Mouse (Mus musculus) left cerebral cortex, adult 18-20 months (tissue): ENCODE measurements around the gene B230307C23Rik. TPM values are rescaled to one million over a fixed set of nuclear protein-coding genes. Genes with fewer than 3 reads are reported as not detected.
"Not testable (repeated sequence)": the region's sequence is repeated elsewhere in the genome, so short reads cannot be mapped to it uniquely, and the experiment has no call there.

Experiments
- DNase-seq, 2 experiments: peaks; one replicate each; pipeline ENCODE4 v3.0.0; 2021 to 2022; ENCODE audit warnings: low spot score in 2 of 2, mixed read lengths in 1 of 2
- total RNA-seq, 2 experiments: library from RNA; stranded (reverse); gene quantifications; 2 replicates each; pipeline ENCODE4 v1.2.3; 2021

The B230307C23Rik gene
- total RNA-seq, 2 experiments from 2014 or later, result 21.4 to 24.2 TPM

DNA sequence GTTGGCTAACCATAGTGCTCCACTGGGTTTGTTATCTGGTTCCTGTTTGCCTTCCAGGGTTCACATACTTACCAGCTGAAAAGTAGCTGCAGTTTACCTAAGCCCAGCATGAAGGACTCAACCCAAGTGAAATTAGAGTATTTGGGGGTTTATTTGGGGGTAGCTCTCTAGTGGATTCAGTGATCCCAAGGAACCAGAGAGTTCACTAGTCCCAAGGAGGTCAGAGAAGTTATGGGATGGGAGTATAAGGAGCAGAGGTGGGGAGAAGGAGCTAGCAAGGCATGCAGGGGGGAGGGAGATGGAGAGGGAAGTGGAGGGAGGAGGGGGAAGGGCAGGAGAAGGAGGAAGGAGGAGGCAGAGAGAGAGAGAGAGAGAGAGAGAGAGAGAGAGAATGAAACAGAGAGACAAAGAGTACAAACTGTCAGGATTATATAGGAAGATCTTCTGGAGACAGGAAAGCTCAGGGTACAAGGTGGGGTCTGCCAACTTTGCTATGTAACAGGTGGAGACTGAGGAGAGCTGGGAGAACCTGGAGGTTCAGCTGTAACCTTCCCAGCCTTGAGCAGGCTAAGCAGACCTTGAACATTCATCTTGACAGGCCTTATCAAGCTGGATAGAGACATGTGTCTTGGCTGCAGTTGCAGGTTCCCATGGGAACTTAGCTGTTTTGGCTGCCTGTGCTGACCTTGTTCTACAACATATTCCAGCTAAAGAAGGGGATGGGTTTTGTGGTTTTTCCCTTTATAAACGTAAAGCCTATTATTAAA lies 1.1 kb upstream of the B230307C23Rik start:
- DNase-seq, result no peak

DNA sequence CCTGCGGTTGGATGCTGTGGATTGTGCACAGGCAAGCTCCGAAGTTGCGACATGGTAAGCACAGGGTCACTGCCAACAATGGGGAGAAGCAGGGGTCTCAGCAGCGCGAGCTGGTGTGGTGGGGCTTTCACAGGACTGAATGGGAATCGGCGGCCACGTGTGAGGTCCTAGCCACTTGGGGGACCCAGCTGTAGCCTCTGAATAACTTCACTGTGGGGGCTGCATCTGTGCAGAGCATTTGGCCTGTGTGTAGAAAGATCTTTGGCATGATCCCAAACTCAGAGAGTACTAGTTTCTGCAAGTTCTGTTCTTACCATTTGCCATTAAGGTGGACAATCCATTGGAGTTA lies 242 bp downstream of the B230307C23Rik start:
- not testable (repeated sequence) for DNase-seq

DNA sequence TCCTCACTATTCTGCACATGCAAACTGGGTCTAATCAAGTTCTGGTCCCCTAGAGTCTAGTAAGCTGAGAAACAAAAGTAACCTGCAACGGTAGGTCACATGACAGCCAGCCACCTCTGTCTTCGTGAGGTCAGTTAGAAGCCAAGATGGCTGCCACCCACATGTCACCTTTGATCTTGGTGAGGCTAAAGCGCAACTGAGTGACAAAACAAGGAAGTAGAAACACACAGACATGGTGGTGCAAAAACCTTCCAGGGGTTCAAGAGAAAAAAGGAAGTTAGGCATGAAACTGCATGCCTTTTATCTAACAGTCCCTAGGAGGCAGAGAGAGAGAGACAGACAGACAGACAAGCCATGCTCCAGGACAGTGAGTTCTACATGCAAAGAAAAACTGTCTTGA lies 25.0 kb downstream of the B230307C23Rik start:
- DNase-seq, result no peak

DNA sequence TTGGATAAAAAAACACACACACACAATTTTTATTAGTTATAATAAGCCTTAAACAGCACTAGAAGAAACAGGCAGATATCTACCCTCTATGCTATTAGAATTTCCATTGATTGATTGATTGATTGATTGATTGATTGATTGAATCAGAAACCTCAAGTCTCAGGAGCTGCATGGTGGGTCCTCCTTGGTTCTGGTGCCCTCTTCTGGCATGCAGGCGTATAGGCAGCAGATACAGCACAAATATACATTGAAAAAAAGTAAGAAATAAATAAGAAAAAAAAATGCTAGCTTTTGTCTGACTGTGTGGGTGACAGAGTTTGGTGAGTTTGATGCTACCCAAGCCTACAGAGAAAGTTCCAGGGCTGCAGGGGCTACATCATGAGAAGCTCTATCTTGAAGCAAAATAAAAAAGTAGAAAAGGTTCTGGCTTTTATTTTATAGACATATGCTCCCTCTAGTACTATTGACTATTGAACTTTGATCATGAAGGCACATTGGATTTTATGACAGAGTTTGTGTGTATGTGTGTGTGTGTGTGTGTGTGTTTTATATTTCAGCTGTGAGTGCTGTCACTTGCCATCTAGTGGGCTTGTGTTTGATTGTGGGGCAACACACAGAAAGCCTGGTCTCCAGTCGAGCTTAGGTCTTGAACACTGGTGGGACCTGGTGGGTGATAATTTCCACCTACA lies 25.7 kb downstream of the B230307C23Rik start:
- DNase-seq, result no peak

DNA sequence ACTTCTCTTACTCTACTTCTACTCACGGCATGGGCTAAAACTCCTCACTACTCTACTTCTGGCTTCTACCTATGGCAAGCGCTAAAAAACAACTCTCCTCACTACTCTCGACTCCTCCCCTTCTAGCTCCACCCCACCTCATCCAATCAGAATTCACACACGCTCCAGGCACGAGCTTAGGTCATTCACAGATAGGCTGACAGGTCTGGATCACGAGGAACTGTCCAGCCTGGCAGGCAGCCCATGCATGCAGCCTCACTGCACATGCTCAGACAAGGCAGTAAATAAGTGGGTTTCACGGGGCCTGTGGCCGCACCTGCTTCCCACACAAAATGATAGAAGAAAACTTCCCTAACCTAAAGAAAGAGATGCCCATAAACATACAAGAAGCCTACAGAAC lies 29.1 kb downstream of the B230307C23Rik start:
- DNase-seq, result not testable (repeated sequence)

DNA sequence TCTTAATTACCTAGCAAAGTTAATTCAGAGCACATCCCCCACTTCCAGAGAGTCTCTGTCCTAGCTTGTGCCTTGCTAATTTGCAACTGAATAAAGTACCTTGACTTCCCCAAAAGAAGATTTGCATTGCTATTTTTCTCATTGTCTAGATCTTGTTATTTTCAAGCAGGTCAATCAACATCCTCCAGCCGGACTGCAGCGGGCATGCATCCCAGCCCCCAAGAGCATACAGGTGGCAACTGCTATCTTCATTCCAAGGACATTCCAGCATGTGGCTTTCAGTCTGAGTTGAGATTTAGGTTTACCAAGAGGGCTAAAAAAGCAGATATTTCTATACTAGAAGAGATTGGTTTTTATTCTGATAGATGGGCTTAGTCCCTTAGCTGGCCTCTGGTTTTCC lies 37.9 kb downstream of the B230307C23Rik start:
- DNase-seq, result not testable (repeated sequence)

DNA sequence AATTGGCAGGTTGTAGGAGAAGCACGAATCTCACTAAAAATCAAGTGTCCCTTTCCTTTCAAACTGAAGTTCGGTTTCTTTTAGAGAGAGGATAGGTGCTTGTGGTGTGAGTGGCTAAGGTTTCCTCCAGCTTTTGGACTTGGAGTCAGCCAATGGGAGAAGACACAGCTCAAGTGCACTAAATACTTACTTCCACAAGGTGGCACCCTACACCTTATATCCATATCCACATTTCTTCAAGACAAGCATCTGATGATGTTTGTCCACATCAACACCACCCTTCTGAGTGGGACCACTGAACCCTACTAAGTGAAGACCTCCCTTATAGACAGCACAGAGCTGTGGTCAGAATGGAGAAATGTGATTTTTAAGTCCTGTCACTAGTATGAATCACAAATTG lies 44.6 kb downstream of the B230307C23Rik start:
- DNase-seq, result peak; percentile 3 to 10

DNA sequence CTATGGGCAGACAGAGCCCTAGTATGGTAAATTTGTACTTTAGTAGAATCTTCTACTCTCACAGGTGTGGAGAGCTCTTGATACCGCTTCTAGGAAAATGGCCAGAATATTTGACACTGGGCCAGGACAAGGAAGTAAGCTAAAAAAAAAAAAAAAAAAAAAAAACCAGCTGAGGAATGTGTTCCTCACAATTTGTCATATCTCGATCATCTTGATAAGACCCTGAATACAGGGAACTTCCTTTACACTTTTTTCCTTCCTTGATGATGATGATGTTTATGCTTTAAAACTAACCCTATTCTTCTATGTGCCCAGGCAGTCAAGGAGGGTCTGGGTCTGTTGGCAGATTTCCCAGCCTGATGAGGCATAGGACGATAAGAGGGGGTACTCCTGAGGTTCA lies 82.3 kb downstream of the B230307C23Rik start:
- not testable (repeated sequence) for DNase-seq

DNA sequence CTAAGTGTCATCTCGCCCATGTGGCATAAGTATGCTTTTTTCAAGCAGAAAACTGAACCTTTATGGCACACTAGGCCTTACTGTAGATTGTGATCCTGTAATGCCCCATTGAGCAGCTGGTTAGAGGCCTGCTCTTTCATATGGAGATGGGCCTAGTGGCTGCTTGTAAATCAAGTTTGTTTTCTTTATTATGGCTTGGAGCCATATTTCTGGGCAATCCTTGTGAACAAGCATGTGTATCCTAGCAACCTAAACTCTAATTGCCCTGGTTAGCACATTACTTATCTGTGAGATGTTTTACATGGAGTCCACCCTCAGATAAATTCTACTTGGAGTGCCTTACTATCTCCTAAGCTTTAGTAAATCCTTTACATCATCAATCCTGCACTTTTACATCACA lies 84.0 kb downstream of the B230307C23Rik start:
- not testable (repeated sequence) for DNase-seq

Other genes with a start within 250 kb of the B230307C23Rik start
- gene Ripk4, start 233.5 kb upstream of the B230307C23Rik start, total RNA-seq, result under 1 TPM; 0.58 to 0.77 TPM
- 10 to 100 TPM; 17.9 to 19.3 TPM for gene Prdm15, start 145.5 kb upstream of the B230307C23Rik start, total RNA-seq
- gene C2cd2, start 34.7 kb upstream of the B230307C23Rik start, total RNA-seq, result 10 to 100 TPM; 11.0 to 15.6 TPM
- 10 to 100 TPM; 26.9 to 34.7 TPM for gene Zbtb21, start 34.7 kb upstream of the B230307C23Rik start, total RNA-seq
- gene A630089N07Rik, start 85.1 kb downstream of the B230307C23Rik start, total RNA-seq, result 1 to 10 TPM; 5.4 to 8.2 TPM